ENCODE assay signal across 9 mouse cellular contexts in the genomic region with DNA sequence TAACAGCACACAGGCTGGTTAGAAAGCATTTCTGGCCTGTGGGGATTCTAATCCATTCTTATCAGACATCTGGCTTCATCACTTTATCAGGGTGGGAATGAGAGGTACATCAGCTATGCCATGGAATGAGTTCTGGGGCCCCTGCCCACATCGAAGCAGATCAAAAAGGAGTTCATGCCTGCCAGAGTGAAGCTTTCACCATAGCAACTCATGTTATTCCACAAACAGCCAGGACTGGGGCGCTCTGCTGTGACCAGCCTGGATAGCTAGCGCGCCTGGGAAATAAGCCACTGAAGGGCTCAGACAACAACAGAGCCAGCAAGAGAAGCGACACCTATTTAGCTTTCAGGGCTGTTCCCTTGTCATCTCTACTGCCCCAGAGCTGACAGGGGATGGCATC. TPM values are rescaled to one million over a fixed set of nuclear protein-coding genes. Genes with fewer than 3 reads are reported as not detected.
DNase-seq lines count a peak whose midpoint lies in the region; ATAC-seq and TF ChIP-seq lines count a peak whose summit lies in the region.
"Had no signal": no experiment of that assay in that cellular context is flagged by ENCODE, and none has a peak within 500 bp of the region (broad histone marks: within the 10 kb centered on the region; RNA-seq: fewer than 3 reads in every experiment).

No protein-coding gene starts in this region.

- no peak for TF ChIP-seq CTCF in kidney, postnatal 0 days (IDR thresholded peaks at IDR 0.05; ENCODE audit: low read depth)

- peak; percentile 17; the same call in 1 of the 2 replicates for ATAC-seq in neural tube, embryonic 11.5 days (ENCODE audit: insufficient read depth, low FRiP score, low TSS enrichment)
- ATAC-seq in kidney, postnatal 0 days (replicated peaks; ENCODE audit: low FRiP score, low read depth), result no peak
- ATAC-seq in neural tube, embryonic 14.5 days (ENCODE audit: low read depth), result peak; percentile 16; the same call in 1 of the 2 replicates

- no peak overlapping the region for H3K4me2 ChIP-seq in neural tube, embryonic 11.5 days (ENCODE audit: low read depth)
- H3K4me2 ChIP-seq in kidney, postnatal 0 days (ENCODE audit: low read length), result no peak overlapping the region
- H3K4me2 ChIP-seq in neural tube, embryonic 14.5 days (ENCODE audit: low read depth, low read length), result no peak overlapping the region
- H3K4me2 ChIP-seq: liver, embryonic 13.5 days had no signal

- no peak overlapping the region for H3K27ac ChIP-seq in neural tube, embryonic 11.5 days (ENCODE audit: low read depth, low read length)
- H3K27ac ChIP-seq in kidney, postnatal 0 days, result peak overlapping the region; percentile 37; the same call in 1 of the 2 replicates
- peak overlapping the region; percentile 24; the same call in 1 of the 2 replicates for H3K27ac ChIP-seq in neural tube, embryonic 14.5 days (ENCODE audit: low read depth, low read length)
- H3K27ac ChIP-seq: liver, embryonic 13.5 days had no signal

- peak; percentile 48 to 58 for DNase-seq in cerebellum, postnatal 14 days
- no peak for DNase-seq in cerebellum, adult 9-11 months
- DNase-seq in neural tube, embryonic 11.5 days (ENCODE audit: low spot score), result peak; percentile 51
- no peak for DNase-seq in neural tube, embryonic 10.5 days (ENCODE audit: extremely low spot score, low spot score)
- peak; percentile 76 for DNase-seq in kidney, postnatal 0 days (ENCODE audit: low spot score)
- DNase-seq in cerebellum, adult 18-20 months, result no peak
- DNase-seq in yolk sac, embryonic 10.5 days (ENCODE audit: low spot score), result no peak
- DNase-seq: liver, embryonic 13.5 days had no signal

- no peaks in the 10 kb centered on the region for H3K36me3 ChIP-seq in neural tube, embryonic 11.5 days (ENCODE audit: control insufficient read depth, insufficient read depth, low read length)
- no peaks in the 10 kb centered on the region for H3K36me3 ChIP-seq in kidney, postnatal 0 days (ENCODE audit: insufficient read depth, low read length)
- no peaks in the 10 kb centered on the region for H3K36me3 ChIP-seq in neural tube, embryonic 14.5 days (ENCODE audit: control insufficient read depth, insufficient read depth, low read length)
- H3K36me3 ChIP-seq: liver, embryonic 13.5 days had no signal

- H3K4me3 ChIP-seq in neural tube, embryonic 11.5 days (ENCODE audit: low read depth, low read length), result no peak overlapping the region
- no peak overlapping the region for H3K4me3 ChIP-seq in kidney, postnatal 0 days (replicated peaks; ENCODE audit: low read depth, low read length)
- no peak overlapping the region for H3K4me3 ChIP-seq in neural tube, embryonic 14.5 days (ENCODE audit: low read depth, low read length)
- H3K4me3 ChIP-seq: liver, embryonic 13.5 days had no signal

- H3K27me3 ChIP-seq in neural tube, embryonic 11.5 days (ENCODE audit: control insufficient read depth, insufficient read depth, low read length), result no peaks in the 10 kb centered on the region
- no peaks in the 10 kb centered on the region for H3K27me3 ChIP-seq in kidney, postnatal 0 days (ENCODE audit: insufficient read depth, low read length)
- no peaks in the 10 kb centered on the region for H3K27me3 ChIP-seq in neural tube, embryonic 14.5 days (ENCODE audit: control insufficient read depth, insufficient read depth, low read length)

- peaks cover 18% of the 10 kb centered on the region for H3K4me1 ChIP-seq in neural tube, embryonic 11.5 days (ENCODE audit: control insufficient read depth, insufficient read depth, low read length)
- peaks cover 51% of the 10 kb centered on the region for H3K4me1 ChIP-seq in kidney, postnatal 0 days (replicated peaks; ENCODE audit: insufficient read depth, low read length)
- H3K4me1 ChIP-seq in neural tube, embryonic 14.5 days (ENCODE audit: control insufficient read depth, insufficient read depth, low read length), result 0 out of 2 replicates have a peak, but pooled peaks cover 7% of the 10 kb centered on the region

- no peaks in the 10 kb centered on the region for H3K9me3 ChIP-seq in neural tube, embryonic 11.5 days (ENCODE audit: control insufficient read depth, low read length)
- no peaks in the 10 kb centered on the region for H3K9me3 ChIP-seq in kidney, postnatal 0 days (replicated peaks; ENCODE audit: low read length)
- no peaks in the 10 kb centered on the region for H3K9me3 ChIP-seq in neural tube, embryonic 14.5 days (ENCODE audit: control insufficient read depth, low read length)
- H3K9me3 ChIP-seq: liver, embryonic 13.5 days had no signal

- WGBS in neural tube, embryonic 11.5 days, result 57% methylated on average over 5 of the region's 5 CpGs
- WGBS in kidney, postnatal 0 days, result 40% methylated on average over 5 of the region's 5 CpGs
- WGBS in neural tube, embryonic 14.5 days, result 29% methylated on average over 5 of the region's 5 CpGs

- H3K9ac ChIP-seq in neural tube, embryonic 11.5 days (ENCODE audit: low read length), result no peak overlapping the region
- H3K9ac ChIP-seq in kidney, postnatal 0 days (ENCODE audit: low read depth, low read length), result no peak overlapping the region
- no peak overlapping the region for H3K9ac ChIP-seq in neural tube, embryonic 14.5 days (replicated peaks; ENCODE audit: low read depth, low read length)
- H3K9ac ChIP-seq: liver, embryonic 13.5 days had no signal

RNA-seq across cellular contexts. Expression of a gene that starts 4.8 kb away (rescaled TPM):
- polyA plus RNA-seq in neural tube, embryonic 11.5 days (2014; fragmentation: Nextera tagmentation; extraction: Ambion mirVana), result 6.9 and 7.9 TPM in 2 replicates
- polyA plus RNA-seq in kidney, postnatal 0 days (2015; fragmentation: Nextera tagmentation; extraction: Ambion mirVana), result 7.2 and 8.5 TPM in 2 replicates
- polyA plus RNA-seq in neural tube, embryonic 14.5 days (2014; fragmentation: Nextera tagmentation; extraction: Ambion mirVana), result 2.0 and 2.6 TPM in 2 replicates

Comparison
In these comparisons a context has a peak if more than half of its experiments do, and no peak if none do; other contexts are left out.
1. DNase-seq: peak in cerebellum, postnatal 14 days (2 of 2), neural tube, embryonic 11.5 days (single experiment) and kidney, postnatal 0 days (single experiment); none in cerebellum, adult 9-11 months (single experiment), neural tube, embryonic 10.5 days (single experiment), cerebellum, adult 18-20 months (0 of 2) and yolk sac, embryonic 10.5 days (single experiment).